Mouse (Mus musculus) myocyte (in vitro differentiated cells): ENCODE measurements at regions not wholly inside any gene's neighbourhood (a gene's known extent, or its start where the extent isn't known, plus 50 kb on each side); places are given as distances from the start of the nearest gene placed in this dataset.

Experiments used
- H3K27me3 ChIP-seq: one replicate; pipeline ENCODE4 v1.6.1; 2011; ENCODE audit not compliant: control insufficient read depth, insufficient read depth, insufficient read length
- H3K36me3 ChIP-seq: one replicate; pipeline ENCODE4 v1.6.1; 2011; ENCODE audit not compliant: control insufficient read depth, insufficient read depth
- H3K4me2 ChIP-seq: one replicate; pipeline ENCODE4 v1.6.1; 2011; ENCODE audit warnings: low read depth, control low read depth
- H3K4me3 ChIP-seq: one replicate; pipeline ENCODE4 v1.5.1; 2011; ENCODE audit warnings: mild to moderate bottlenecking, control low read depth, moderate library complexity
- H3K79me2 ChIP-seq: one replicate; pipeline ENCODE4 v1.6.1; 2011; ENCODE audit not compliant: control insufficient read depth, insufficient read depth
- H3ac ChIP-seq: one replicate; pipeline ENCODE4 v1.6.1; 2011; ENCODE audit not compliant: control insufficient read depth, insufficient read length
- CEBPB ChIP-seq: IDR thresholded peaks from 2 replicates; pipeline ENCODE4 v1.6.1; 2011; ENCODE audit warnings: mild to moderate bottlenecking, moderate library complexity; ENCODE audit not compliant: poor library complexity, insufficient read depth, severe bottlenecking
- E2F4 ChIP-seq: IDR thresholded peaks from one replicate; pipeline ENCODE4 v1.6.1; 2011; ENCODE audit warnings: mild to moderate bottlenecking, control low read depth, moderate library complexity; ENCODE audit not compliant: insufficient read depth
- MAX ChIP-seq: IDR thresholded peaks from one replicate; pipeline ENCODE4 v1.6.1; 2011; ENCODE audit warnings: low read depth, mild to moderate bottlenecking, control low read depth
- MYOD1 ChIP-seq, 3 experiments: IDR thresholded peaks; one replicate each; pipeline ENCODE4 v1.6.1; 2011; ENCODE audit warnings: control low read depth in 2 of 3, low read depth in 2 of 3, mild to moderate bottlenecking in 2 of 3, moderate library complexity in 1 of 3; ENCODE audit not compliant: insufficient read length in 2 of 3, control insufficient read depth in 1 of 3
- MYOG ChIP-seq, 3 experiments: IDR thresholded peaks; one replicate each; pipeline ENCODE4 v1.6.1; 2011; ENCODE audit warnings: control low read depth in 2 of 3, low read depth in 2 of 3, mild to moderate bottlenecking in 2 of 3; ENCODE audit not compliant: insufficient read length in 2 of 3, control insufficient read depth in 1 of 3, insufficient read depth in 1 of 3
- POLR2A ChIP-seq: IDR thresholded peaks from one replicate; pipeline ENCODE4 v1.6.1; 2011; ENCODE audit warnings: low read depth, mild to moderate bottlenecking, control low read depth, moderate library complexity; ENCODE audit not compliant: insufficient read length
- POLR2AphosphoS2 ChIP-seq: IDR thresholded peaks from one replicate; pipeline ENCODE4 v1.6.1; 2011; ENCODE audit warnings: low read depth, control low read depth; ENCODE audit not compliant: insufficient read length
- REST ChIP-seq: IDR thresholded peaks from one replicate; pipeline ENCODE4 v1.6.1; 2011; ENCODE audit warnings: mild to moderate bottlenecking, control low read depth, moderate library complexity; ENCODE audit not compliant: insufficient read depth, insufficient read length
- SRF ChIP-seq: IDR thresholded peaks from one replicate; pipeline ENCODE4 v1.6.1; 2011; ENCODE audit warnings: low read depth; ENCODE audit not compliant: control insufficient read depth, insufficient read length
- TCF12 ChIP-seq: IDR thresholded peaks from one replicate; pipeline ENCODE4 v1.6.1; 2011; ENCODE audit warnings: mild to moderate bottlenecking, control low read depth; ENCODE audit not compliant: poor library complexity, insufficient read depth, severe bottlenecking
- TCF3 ChIP-seq: IDR thresholded peaks from one replicate; pipeline ENCODE4 v1.6.1; 2011; ENCODE audit warnings: low read depth, control low read depth; ENCODE audit not compliant: insufficient read length
- USF1 ChIP-seq: IDR thresholded peaks from one replicate; pipeline ENCODE4 v1.6.1; 2011; ENCODE audit warnings: low read depth, mild to moderate bottlenecking, control low read depth, moderate library complexity

GRCm38 (mm10) chr12:78132016-78132797 is 61.8 kb upstream of the Gm6657 start:
- Histone ChIP-seq H3K36me3 (no peaks in the 10 kb centered on the region), H3ac (no peak overlapping the region), H3K4me2 (no peak overlapping the region), H3K79me2 (no peaks in the 10 kb centered on the region), H3K27me3 (no peaks in the 10 kb centered on the region), H3K4me3 (no peak overlapping the region)
- TF ChIP-seq TCF3 (no peak), CEBPB (no peak), SRF (no peak), E2F4 (no peak), POLR2A (no peak), REST (no peak), POLR2AphosphoS2 (no peak), TCF12 (no peak), MAX (no peak), MYOG (IDR thresholded peaks at IDR 0.05; ENCODE audit: control insufficient read depth in 1 of 3, insufficient read depth in 1 of 3, insufficient read length in 2 of 3, low read depth in 2 of 3) (no peak), MYOD1 (IDR thresholded peaks at IDR 0.05; ENCODE audit: control insufficient read depth in 1 of 3, insufficient read length in 2 of 3, low read depth in 2 of 3) (no peak), USF1 (no peak)

- no peak for TF ChIP-seq MAX
- no peak for TF ChIP-seq E2F4
- TF ChIP-seq CEBPB = no peak
- TF ChIP-seq POLR2A = no peak
- no peak for TF ChIP-seq MYOG (IDR thresholded peaks at IDR 0.05; ENCODE audit: control insufficient read depth in 1 of 3, insufficient read depth in 1 of 3, insufficient read length in 2 of 3, low read depth in 2 of 3)
- no peak for TF ChIP-seq POLR2AphosphoS2
- TF ChIP-seq TCF3 = no peak
- TF ChIP-seq USF1 = no peak
- TF ChIP-seq REST = no peak
- TF ChIP-seq MYOD1 (IDR thresholded peaks at IDR 0.05; ENCODE audit: control insufficient read depth in 1 of 3, insufficient read length in 2 of 3, low read depth in 2 of 3) = no peak
- no peak for TF ChIP-seq SRF
- TF ChIP-seq TCF12 = no peak
- no peaks in the 10 kb centered on the region for H3K27me3 ChIP-seq
- no peaks in the 10 kb centered on the region for H3K36me3 ChIP-seq
- no peak overlapping the region for H3ac ChIP-seq
- H3K4me3 ChIP-seq = no peak overlapping the region
- H3K79me2 ChIP-seq = no peaks in the 10 kb centered on the region
- H3K4me2 ChIP-seq = no peak overlapping the region
Observed at GRCm38 (mm10) chr12:78133341-78133740, 60.7 kb upstream of the Gm6657 start.

- H3K36me3 ChIP-seq = no peaks in the 10 kb centered on the region
- no peak overlapping the region for H3ac ChIP-seq
- H3K4me2 ChIP-seq = no peak overlapping the region
- no peak overlapping the region for H3K4me3 ChIP-seq
- no peaks in the 10 kb centered on the region for H3K79me2 ChIP-seq
- no peaks in the 10 kb centered on the region for H3K27me3 ChIP-seq
- TF ChIP-seq USF1 = no peak
- no peak for TF ChIP-seq POLR2A
- TF ChIP-seq SRF = no peak
- TF ChIP-seq TCF12 = no peak
- TF ChIP-seq MYOG (IDR thresholded peaks at IDR 0.05; ENCODE audit: control insufficient read depth in 1 of 3, insufficient read depth in 1 of 3, insufficient read length in 2 of 3, low read depth in 2 of 3) = no peak
- no peak for TF ChIP-seq E2F4
- no peak for TF ChIP-seq REST
- TF ChIP-seq TCF3 = no peak
- TF ChIP-seq CEBPB = no peak
- TF ChIP-seq MAX = no peak
- TF ChIP-seq POLR2AphosphoS2 = no peak
- no peak for TF ChIP-seq MYOD1 (IDR thresholded peaks at IDR 0.05; ENCODE audit: control insufficient read depth in 1 of 3, insufficient read length in 2 of 3, low read depth in 2 of 3)
Observed at GRCm38 (mm10) chr12:78133984-78134383, 60.1 kb upstream of the Gm6657 start.

GRCm38 (mm10) chr12:78137196-78137595 is 56.8 kb upstream of the Gm6657 start:
- no peak overlapping the region for H3K4me2 ChIP-seq
- H3K4me3 ChIP-seq = no peak overlapping the region
- no peaks in the 10 kb centered on the region for H3K36me3 ChIP-seq
- H3K79me2 ChIP-seq = no peaks in the 10 kb centered on the region
- H3ac ChIP-seq = no peak overlapping the region
- no peak for TF ChIP-seq CEBPB
- no peak for TF ChIP-seq TCF3
- TF ChIP-seq MYOG (IDR thresholded peaks at IDR 0.05; ENCODE audit: control insufficient read depth in 1 of 3, insufficient read depth in 1 of 3, insufficient read length in 2 of 3, low read depth in 2 of 3) = no peak
- no peaks in the 10 kb centered on the region for H3K27me3 ChIP-seq

DNA sequence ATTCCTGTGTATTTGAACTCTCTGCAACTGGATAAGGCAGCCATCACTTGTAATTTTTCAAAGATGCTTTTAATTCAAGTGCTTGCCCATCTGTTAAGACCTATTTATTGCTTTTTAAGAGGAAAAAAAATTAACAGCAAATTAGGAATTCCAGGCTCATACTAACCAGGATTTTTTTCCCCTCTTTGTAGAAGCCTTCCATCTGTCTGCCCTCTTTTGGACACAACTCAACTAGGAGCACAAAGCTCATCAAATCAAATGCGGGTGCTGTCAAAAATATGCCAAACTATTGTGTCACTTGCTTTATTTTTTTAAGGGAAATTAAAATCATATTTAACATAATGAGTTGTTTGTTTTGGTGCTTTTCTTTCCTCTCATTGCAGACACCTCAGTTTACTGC is 55.6 kb upstream of the Gm6657 start:
- no peaks in the 10 kb centered on the region for H3K79me2 ChIP-seq
- no peak overlapping the region for H3ac ChIP-seq
- no peaks in the 10 kb centered on the region for H3K27me3 ChIP-seq
- no peak overlapping the region for H3K4me2 ChIP-seq
- TF ChIP-seq TCF12 (no peak), E2F4 (no peak), REST (no peak)
- no peak overlapping the region for H3K4me3 ChIP-seq
- no peaks in the 10 kb centered on the region for H3K36me3 ChIP-seq
